Mouse (Mus musculus) retina, embryonic 14.5 days (tissue): ENCODE data around the gene Acsl4.

Source experiments
- DNase-seq: peaks from one replicate; pipeline ENCODE4 v3.0.0-alpha.2; 2015; ENCODE audit warnings: low spot score

Acsl4 gene

DNA sequence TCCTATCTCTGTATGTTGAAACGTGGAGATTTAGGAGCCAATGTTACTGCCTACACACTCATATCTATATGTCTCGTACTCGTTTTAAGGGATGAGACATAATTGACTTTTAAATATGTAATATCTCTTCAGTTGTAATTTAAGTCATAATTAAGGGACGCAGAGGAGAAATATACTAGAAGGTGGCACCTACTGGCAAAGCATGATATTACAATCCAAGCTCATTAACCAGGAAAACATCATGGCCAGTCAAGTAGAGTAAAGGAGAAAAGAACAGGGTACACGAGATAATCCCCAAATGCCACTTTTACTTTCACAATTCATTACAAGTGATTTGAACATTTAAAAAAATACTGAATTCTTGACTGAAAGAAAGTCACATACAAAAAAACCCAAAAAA, 31.9 kb downstream of the Acsl4 start:
- no peak for DNase-seq

DNA sequence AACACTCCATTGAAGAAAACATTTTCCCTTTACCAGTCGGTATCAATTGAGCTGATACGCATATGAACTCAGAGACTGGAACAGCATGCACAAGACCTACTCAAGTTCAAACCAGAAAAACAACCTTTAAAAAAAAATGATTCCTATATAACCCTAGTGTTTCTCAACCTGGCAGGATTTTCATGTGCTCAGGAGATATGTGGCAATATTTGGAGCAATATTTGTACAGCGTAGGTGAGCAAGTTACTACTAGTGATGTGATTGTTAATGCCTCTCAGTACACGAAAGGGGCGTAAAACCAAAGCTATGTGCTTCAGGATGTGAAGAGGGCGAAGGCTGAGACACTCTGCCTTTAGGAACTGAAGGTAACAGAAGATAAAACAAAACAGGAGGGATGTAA, 54.1 kb downstream of the Acsl4 start:
- no peak for DNase-seq

DNA sequence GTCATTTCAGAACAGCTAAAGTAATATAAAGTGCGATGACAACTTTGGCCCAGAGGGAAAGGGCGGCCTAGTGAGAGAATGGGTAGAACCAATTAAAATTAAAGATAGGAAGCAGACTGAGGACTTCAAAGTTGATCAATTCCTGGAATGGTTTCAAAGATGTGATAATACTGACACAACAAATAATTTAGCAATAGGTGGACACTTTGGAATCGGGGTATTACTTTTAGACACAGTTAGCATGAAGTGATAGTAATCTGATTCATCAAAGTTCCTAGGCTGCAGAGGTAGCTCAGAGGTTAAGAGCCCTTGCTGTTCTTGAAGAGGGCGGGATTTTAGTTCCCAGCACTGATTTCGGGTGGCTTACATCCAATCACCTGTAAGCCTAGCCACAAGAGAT, 54.8 kb downstream of the Acsl4 start:
- DNase-seq = no peak

DNA sequence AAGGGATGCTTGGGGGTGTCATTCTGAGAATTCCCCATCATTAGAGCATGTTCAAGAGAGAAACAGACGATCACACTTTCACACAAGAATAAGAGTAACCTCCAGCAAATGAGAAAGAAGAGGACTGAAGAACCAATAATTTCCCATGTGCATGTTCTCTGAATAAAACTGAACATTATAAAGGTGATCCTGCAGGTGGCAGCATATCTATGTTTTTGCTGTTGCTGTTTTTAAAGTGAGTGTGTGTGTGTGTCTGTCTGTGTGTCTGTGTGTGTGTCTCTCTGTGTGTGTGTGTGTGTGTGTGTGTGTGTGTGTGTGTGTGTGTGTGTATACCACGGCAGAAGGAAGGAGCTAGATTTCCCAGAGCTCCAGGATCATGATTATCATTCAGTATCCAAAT, 64.6 kb downstream of the Acsl4 start:
- peak; percentile 4 for DNase-seq

DNA sequence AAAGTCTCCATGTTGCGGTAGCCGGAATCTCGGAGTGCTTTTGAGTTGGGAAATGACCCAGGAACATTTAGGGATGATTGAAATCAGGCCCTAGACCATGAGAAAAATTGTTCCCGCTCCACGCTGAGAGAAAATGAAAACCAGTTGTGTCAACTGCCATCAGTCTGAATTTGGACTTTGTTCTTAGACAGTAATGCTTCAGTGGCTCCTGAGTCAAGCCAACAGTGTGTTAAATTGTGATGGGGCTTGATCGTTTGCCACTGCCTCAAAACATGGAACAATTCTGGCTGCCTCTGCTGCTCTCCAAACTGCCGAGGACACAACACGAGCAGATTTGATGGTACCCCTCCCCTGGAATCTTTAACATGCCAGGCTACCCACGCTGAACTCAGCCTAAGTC, 74.2 kb downstream of the Acsl4 start:
- DNase-seq = no peak

DNA sequence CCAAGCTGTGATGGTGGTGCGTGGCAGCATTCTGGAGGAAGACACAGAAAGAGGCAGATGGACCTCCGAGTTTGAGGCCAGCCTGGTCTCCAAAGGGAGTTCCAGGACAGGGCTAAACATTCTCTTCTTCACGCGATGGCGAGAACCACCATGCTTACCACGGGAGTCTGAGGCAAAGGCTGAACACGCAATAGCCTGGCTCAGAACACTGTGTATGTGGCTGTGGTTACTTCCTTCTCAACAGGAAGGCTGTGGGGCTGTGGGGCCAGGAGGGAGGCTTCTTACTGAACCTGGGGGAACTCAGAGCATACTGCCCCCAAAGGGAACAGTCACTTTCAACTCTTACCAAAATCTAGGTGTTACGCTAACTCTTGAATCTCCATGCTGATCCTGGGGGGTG, 75.1 kb downstream of the Acsl4 start:
- DNase-seq = no peak

DNA sequence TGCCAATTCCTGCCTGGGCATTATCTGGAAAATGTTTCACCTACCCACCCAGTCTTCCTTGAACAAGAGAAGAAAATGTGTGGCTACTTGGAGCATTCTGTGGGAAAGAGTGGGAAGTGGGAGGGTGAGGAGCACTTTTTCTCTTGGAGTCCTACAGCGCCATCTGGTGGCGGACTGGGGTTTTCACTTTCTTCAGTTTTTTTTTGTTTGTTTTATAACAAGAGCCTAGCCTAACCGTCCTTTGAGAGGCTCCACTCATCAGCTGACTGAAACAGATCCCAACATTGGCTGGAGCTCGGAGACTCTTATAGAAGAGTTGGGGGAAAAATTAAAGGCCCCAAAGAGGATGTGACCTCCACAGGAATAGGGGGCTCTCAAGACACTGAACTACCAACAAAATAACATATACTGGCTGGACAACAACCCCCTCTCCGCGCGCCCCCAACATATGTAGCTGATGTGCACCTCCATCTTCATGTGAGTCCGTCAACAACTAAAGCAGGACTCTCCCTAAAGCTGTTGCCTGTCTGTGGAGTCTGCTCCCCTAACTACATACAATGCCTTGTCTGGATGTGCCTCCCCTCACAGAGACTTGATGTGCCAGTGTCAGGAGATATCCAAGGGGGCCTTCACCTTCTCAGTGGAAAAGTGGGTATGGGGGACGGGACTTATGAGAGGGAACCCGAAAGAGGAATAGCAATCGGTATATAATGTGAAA, 75.9 kb downstream of the Acsl4 start:
- peak; percentile 84 for DNase-seq

DNA sequence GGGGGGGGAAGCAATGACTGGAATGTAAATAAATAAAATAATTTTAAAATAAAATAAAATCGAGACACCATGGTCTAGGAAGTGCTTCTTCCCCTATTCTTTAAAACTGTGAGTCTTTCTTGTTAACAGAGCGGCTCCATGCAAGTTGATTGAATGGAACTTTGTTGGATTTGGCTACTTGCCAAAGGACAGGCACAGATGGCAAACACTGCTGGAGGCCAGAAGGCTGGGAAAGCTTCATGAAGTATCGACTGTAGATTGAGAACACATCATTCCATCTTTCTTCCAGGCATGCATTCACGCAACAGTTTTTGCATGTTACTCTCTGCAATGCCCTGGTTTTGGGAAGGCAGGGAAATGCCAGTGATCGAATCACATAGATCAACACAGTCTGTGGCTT, 79.9 kb downstream of the Acsl4 start:
- DNase-seq = no peak

DNA sequence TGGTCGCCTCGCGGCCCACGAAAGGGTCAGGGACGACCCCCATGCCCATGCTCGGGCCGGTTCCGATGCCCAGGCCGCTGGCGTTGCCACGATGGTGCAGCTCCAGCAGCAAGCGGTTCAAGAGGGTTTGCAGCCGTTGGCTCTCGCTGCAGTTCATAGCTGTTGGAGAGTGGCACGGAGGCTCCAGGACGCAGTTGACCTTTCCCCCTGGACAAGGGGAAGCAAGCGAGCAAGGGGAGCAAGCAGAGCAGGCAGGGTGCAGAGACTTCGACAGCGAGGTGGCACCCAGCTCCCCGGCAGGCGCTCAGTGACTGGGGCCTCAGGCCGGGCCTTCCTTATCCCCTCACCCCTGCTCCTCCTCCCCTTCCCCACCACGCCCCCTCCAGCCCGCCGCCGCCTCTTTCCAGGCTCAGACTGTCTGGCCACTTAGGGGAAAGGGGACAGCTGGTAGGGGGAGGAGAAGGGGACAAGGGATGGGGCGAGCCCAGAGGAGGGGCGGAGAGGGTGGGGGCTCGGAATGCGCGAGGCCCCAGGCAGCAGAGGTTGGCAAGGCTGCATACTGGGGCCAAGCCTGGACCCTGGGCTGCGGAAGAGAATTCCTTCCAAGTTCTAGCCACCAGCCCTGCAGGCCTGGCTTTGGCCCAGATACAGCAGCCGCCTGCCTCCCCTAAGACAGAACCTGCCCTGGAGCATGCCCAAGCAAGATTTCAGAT, 84.3 kb downstream of the Acsl4 start, which contains the start of gene Kcne1l:
Kcne1l (minus strand) TSS at position 426 of the 713 bp plus-strand sequence.
- DNase-seq = peak; percentile 61

DNA sequence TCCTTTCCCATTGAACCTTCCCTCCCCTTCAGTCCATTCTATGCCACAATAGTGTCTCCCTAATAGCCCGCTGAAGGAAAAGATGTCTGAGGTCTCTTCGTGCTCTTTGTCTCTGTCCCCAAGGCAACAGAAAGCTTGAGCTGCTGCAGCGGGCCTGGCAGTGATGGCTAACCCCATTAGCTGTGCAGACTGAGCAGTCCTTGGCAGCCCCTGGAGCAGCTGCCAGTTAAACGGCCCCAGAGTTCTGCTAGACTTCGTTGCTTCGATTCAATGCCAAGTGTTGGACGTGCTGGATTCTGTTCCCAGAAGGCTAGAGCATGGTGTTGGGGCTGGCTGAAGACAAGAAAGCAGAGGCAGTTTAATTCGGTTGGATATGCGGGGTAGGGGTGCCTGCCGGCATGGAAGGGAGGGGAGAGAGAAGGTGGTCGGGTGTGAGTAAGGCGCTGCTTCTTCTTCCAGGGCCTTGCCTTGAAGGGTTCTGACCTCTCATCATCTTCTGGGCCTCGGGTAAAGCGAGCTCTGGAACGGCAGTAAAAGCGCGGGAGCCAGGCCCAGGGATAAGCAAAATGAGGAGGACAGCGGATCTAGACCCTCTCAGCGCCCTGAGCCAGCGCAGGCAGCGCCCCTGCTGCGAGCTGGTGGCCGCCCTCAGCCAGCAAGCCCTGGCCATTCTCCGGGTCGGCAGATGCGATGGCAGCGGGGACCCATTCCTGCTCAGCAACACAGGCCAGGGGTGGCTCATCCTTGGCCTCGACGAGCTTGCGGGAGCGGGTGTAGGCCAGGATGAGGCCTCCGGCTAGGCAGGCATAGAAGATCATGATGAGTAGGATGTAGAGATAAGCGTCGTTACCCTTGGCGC, 85.1 kb downstream of the Acsl4 start:
- DNase-seq = peak; percentile 45

DNA sequence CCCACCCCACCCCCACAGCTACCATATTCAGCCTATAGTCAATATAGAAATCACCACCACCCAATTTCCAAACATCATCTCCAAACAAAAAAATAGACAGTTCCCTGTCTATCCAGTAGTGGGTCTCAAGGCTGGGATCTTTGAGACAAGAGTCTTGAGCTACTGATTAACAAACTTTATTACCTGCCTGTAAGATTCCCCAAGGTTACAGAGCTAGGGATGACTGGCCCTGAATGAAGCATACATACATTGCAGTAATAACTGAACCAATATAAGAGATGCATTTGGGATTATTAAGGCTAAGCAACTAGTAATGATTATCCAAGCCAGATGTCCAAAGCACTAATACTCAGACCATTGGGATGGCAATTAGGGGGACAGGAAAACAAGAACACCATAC, 85.7 kb downstream of the Acsl4 start:
- DNase-seq = no peak

DNA sequence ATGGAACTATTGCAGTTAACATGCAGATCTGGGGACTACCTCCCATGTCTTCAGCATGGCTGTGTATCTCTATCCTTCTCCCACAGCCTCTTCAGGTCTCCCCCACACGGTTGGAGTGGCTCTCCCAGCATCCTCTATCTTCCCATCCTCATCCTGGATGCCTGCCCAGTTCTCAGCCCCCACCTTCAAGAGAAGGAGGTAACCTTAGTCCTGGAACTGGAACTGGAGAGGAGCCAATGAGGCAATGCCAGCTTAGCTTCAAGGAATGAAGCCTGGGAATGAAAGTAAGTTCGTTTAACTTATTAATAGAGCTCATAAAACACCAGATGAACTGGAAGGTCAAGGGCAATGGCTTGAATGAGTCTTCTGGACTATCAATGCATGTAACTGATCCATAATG, 86.9 kb downstream of the Acsl4 start:
- no peak for DNase-seq

DNA sequence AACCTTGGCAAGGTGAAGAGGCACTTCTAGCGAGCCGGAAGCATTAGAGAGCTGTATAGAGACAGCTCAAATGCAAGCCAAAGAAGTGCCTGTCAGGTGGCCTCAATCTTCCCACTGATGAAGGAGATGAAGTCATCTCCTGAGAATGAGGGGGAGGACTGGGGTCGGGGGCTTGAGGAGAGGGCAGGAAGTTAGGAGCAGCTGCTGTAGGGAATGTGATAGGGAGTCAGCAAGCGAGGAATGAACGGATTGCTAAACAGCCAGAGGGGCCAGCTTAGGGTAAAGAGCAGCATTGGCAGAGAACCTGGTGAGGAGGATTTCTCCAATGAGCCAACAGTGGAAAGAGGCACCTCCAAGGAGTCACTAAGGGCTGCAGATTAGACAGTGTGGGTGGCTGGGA, 104.4 kb downstream of the Acsl4 start:
- DNase-seq = no peak

DNA sequence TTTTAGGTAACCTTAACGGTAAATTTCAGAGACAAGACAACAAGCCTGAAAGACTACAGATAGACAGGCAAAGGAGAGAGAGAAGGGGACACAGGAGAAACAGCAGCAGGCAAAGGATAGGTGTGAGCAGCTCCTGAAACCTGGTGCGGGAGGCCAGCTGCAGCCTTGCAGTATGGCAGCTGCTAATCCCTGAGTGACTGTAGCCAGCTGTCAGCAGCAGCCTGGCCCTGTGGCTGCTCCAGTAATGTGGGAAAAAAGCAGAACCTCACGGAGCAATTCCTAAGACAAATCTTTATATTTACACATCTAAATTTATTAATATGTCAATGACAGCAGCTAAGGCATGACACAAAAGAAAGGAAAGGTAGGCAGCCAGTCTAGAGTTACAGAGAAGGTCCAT, 113.8 kb downstream of the Acsl4 start:
- no peak for DNase-seq

DNA sequence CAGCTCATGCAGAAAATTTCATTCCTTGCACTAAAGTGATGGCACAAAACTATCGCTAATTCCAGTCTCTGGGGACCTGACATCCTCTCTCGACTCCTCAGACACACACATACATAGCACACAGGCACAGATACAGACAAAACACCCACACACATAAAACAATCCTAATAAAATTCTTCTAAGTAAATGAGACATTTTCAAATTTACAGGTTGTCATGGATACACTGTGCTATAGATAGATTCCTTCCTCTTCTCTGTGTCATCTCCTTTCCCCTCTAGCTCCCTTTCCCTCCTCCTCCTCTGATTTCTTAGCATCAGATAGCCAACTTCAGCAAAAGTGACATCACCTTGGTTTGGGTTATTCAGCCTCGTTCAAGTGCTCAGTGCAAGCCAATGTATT, 114.3 kb downstream of the Acsl4 start:
- no peak for DNase-seq
